Mouse (Mus musculus): ENCODE measurements around the gene Sestd1.

Gene Sestd1

GRCm38 (mm10) chr2:77270781-77271180 is 9.6 kb downstream of the Sestd1 start:
- DNase-seq (ENCODE audit: low read depth, low spot score): no peak

GRCm38 (mm10) chr2:77270136-77270535 is 10.3 kb downstream of the Sestd1 start:
- DNase-seq (ENCODE audit: low read depth, low spot score): no peak

- DNase-seq (ENCODE audit: low read depth, low spot score): no peak
Observed at GRCm38 (mm10) chr2:77268612-77269239, 11.7 kb downstream of the Sestd1 start.

- DNase-seq (ENCODE audit: low read depth, low spot score): no peak
Observed at GRCm38 (mm10) chr2:77266931-77267330, 13.5 kb downstream of the Sestd1 start.

- DNase-seq (ENCODE audit: low read depth, low spot score): no peak
Observed at GRCm38 (mm10) chr2:77266011-77266410, 14.4 kb downstream of the Sestd1 start.

- DNase-seq (ENCODE audit: low read depth, low spot score): no peak
Observed at GRCm38 (mm10) chr2:77265301-77265700, 15.1 kb downstream of the Sestd1 start.

- no peak for DNase-seq (ENCODE audit: low read depth, low spot score)
Observed at GRCm38 (mm10) chr2:77264550-77264949, 15.8 kb downstream of the Sestd1 start.

GRCm38 (mm10) chr2:77263477-77264435 is 16.6 kb downstream of the Sestd1 start:
- DNase-seq (ENCODE audit: low read depth, low spot score): no peak

- no peak for DNase-seq (ENCODE audit: low read depth, low spot score)
Observed at GRCm38 (mm10) chr2:77260134-77260533, 20.3 kb downstream of the Sestd1 start.

- DNase-seq (ENCODE audit: low read depth, low spot score): no peak
Observed at GRCm38 (mm10) chr2:77253227-77253626, 27.2 kb downstream of the Sestd1 start.

GRCm38 (mm10) chr2:77251736-77252135 is 28.7 kb downstream of the Sestd1 start:
- no peak for DNase-seq (ENCODE audit: low read depth, low spot score)

GRCm38 (mm10) chr2:77249771-77250681 is 30.4 kb downstream of the Sestd1 start:
- peak; percentile 33 for DNase-seq (ENCODE audit: low read depth, low spot score)

- DNase-seq (ENCODE audit: low read depth, low spot score): no peak
Observed at GRCm38 (mm10) chr2:77248416-77248815, 32.0 kb downstream of the Sestd1 start.

GRCm38 (mm10) chr2:77247200-77247830 is 33.1 kb downstream of the Sestd1 start:
- DNase-seq (ENCODE audit: low read depth, low spot score): no peak

- DNase-seq (ENCODE audit: low read depth, low spot score): no peak
Observed at GRCm38 (mm10) chr2:77245806-77246205, 34.6 kb downstream of the Sestd1 start.

GRCm38 (mm10) chr2:77242248-77242647 is 38.1 kb downstream of the Sestd1 start:
- no peak for DNase-seq (ENCODE audit: low read depth, low spot score)

GRCm38 (mm10) chr2:77238607-77239006 is 41.8 kb downstream of the Sestd1 start:
- DNase-seq (ENCODE audit: low read depth, low spot score): no peak

GRCm38 (mm10) chr2:77238046-77238445 is 42.3 kb downstream of the Sestd1 start:
- no peak for DNase-seq (ENCODE audit: low read depth, low spot score)

- DNase-seq (ENCODE audit: low read depth, low spot score): no peak
Observed at GRCm38 (mm10) chr2:77236860-77237259, 43.5 kb downstream of the Sestd1 start.

GRCm38 (mm10) chr2:77235896-77236295 is 44.5 kb downstream of the Sestd1 start:
- no peak for DNase-seq (ENCODE audit: low read depth, low spot score)

- DNase-seq (ENCODE audit: low read depth, low spot score): no peak
Observed at GRCm38 (mm10) chr2:77232604-77233003, 47.8 kb downstream of the Sestd1 start.

Measured in retina, adult 2 months (tissue).